Mouse (Mus musculus): Measurements from ENCODE around the gene Chuk. TPM values are rescaled to one million over a fixed set of nuclear protein-coding genes. Genes with fewer than 3 reads are reported as not detected.

The Chuk gene
- total RNA-seq, 4 experiments from 2014 or later, result 11.9 to 18.3 (median 14.9) TPM

- DNase-seq (ENCODE audit: low spot score in 2 of 2), result no peak
Measured at GRCm38 (mm10) chr19:44042121-44042520, 65.2 kb downstream of the Chuk start.

DNA sequence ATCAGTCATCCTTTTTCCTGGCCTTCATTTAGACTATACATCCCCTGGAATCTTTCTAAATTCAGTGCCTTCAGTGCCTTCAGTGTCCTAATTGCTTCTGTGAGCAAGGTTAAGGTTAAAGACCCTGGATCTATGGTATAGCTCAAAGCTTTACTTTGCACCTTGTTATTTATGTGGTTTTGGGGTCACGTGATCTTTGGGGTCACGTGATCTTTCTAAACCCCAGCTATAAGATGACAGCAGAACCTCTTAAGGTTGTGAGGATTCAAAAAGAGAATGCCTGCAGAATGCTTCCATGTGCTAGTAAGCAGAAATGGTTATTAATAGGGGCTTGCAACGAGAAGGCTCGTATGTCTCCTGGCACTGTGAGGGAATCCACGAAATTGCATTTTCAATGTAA is 73.9 kb downstream of the Chuk start:
- no peak for DNase-seq (ENCODE audit: low spot score in 2 of 2)

DNA sequence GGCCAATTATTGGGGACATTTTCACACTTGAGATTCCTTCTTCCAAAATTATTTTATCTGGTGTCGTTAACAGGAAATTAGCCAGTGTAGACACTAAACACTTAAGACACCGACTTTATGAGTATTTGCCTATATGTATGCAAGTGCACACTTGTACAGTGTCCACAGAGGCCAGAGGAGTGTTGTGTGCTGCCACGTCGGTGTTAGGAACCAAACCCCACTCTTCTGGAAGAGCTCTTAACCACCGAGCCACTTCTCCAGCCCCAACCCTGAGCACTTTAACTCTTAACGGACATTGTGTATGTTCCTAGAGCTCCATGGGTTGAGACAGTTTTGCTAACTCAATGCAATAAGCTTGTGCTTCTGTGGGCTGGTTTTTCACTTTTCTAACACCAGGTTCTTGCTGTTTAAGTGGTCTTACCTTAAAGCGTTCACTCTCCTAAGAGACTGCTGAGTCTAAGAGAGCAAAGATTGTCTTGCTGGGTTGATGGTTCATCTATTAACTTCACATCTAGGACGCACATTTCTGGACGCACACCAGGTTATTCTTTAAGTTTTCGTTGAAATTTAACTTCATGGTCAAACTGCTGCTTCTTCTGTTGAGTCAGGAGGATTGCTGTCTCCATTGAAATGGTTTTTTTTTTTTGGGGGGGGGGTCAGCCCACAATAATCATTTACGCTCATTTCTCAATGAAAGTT is 75.1 kb downstream of the Chuk start:
- DNase-seq (ENCODE audit: low spot score in 2 of 2), result no peak

DNA sequence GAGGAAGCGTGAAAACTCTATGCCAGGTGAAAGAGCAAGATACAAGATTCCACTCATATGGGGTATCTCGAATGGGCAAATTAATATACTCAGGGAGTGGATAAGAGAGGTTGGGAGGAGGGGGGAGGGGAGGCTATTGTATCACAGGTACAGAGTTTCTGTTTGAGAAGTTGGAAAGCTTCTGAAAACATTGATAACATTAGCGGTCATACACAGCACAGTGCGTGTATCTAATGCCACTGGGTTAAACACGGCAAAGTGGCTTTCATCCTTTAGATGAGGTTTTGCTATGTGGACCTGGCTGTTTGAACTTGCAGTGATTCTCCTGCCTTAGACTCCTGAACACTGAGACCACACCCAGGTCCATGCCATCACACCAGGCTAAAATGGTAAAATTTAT is 77.3 kb downstream of the Chuk start:
- DNase-seq (ENCODE audit: low spot score in 2 of 2), result no peak

- DNase-seq (ENCODE audit: low spot score in 2 of 2), result no peak
Measured at GRCm38 (mm10) chr19:44028972-44029371, 78.3 kb downstream of the Chuk start, which contains the start of gene Cyp2c23. TSS of gene Cyp2c23 (minus strand) at chr19:44029208.

GRCm38 (mm10) chr19:44026956-44027530 is 80.2 kb downstream of the Chuk start:
- no peak for DNase-seq (ENCODE audit: low spot score in 2 of 2)

DNA sequence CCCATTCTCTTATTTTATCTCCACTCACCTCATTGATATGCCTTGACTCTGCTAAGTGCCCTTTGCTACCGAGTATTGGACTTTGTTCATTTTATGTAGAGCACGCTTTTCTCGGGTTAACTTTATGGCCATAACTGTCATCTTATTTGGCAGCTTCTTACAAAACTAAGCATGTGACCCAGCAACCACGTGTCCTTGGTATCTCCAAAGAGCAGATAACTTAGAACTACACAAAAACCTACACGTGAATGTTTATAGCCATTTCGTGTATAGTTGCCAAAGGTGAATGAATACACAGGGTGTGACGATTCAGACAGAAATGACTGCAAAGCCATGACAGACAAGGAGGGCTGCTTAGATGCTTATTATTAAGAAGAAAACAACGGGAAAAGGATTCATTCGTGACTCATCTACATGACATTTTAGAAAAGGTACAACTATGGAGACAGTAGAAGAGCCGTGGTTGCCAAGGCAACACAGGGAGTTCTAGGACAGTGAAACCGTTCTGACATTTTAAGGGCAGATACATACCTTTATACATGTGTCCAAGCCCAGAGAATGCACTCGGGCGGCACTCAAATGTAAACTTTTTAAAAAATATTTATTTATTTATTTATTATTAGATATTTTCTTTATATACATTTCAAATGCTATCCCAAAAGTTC is 82.2 kb downstream of the Chuk start:
- DNase-seq (ENCODE audit: low spot score in 2 of 2), result no peak

Other genes with a start within 250 kb of the Chuk start
- 10 to 100 TPM; 10.9 to 13.2 (median 12.2) TPM for gene Dnmbp, start 167.3 kb downstream of the Chuk start, total RNA-seq (2022)
- under 1 TPM in 3 of 4 experiments, not detected in 1; 0.16 to 0.31 (median 0.17) TPM for gene Cpn1, start 120.9 kb downstream of the Chuk start, total RNA-seq (2022)
- under 1 TPM in 2 of 4 experiments, not detected in 2; 0.20 to 0.35 TPM for gene Cyp2c23, start 78.3 kb downstream of the Chuk start, total RNA-seq (2022)
- gene Erlin1, start 37.7 kb downstream of the Chuk start, total RNA-seq (2022), result 1 to 10 TPM; 3.3 to 5.6 (median 4.5) TPM
- gene Cwf19l1, start 28.4 kb upstream of the Chuk start, total RNA-seq (2022), result 1 to 10 TPM; 6.3 to 8.0 (median 6.5) TPM
- 10 to 100 TPM; 13.0 to 16.2 (median 14.0) TPM for gene Bloc1s2, start 39.0 kb upstream of the Chuk start, total RNA-seq (2022)
- not detected for gene Pkd2l1, start 85.0 kb upstream of the Chuk start, total RNA-seq (2022)
- not detected for gene Scd3, start 95.8 kb upstream of the Chuk start, total RNA-seq (2022)
- gene Scd2, start 186.2 kb upstream of the Chuk start, total RNA-seq (2022), result 1 to 10 TPM; 3.7 to 7.8 (median 7.1) TPM
- gene Scd4, start 225.6 kb upstream of the Chuk start, total RNA-seq (2022), result under 1 TPM in 1 of 4 experiments, not detected in 3; 0.13 TPM

All from gastrocnemius, adult 8-10 months (tissue).